Mouse (Mus musculus) heart, adult 2 months (tissue): Measurements from ENCODE around the gene Ccnl2.

Source experiments
- CTCF ChIP-seq: fragments of 200-600 bp; IDR thresholded peaks from 2 replicates; pipeline ENCODE4 v1.8.1; 2022; ENCODE audit warnings: antibody characterized with exemption, mild to moderate bottlenecking, moderate library complexity
- EP300 ChIP-seq: fragments of 200-500 bp; IDR thresholded peaks from 2 replicates; pipeline ENCODE4 v1.6.1; 2011; ENCODE audit warnings: low read depth, low read length, control low read depth; ENCODE audit not compliant: insufficient read depth
- POLR2A ChIP-seq: fragments of 200-500 bp; IDR thresholded peaks from 2 replicates; pipeline ENCODE4 v1.6.1; 2011; ENCODE audit warnings: mild to moderate bottlenecking, low read depth, low read length, control low read depth; ENCODE audit not compliant: insufficient read depth

DNA sequence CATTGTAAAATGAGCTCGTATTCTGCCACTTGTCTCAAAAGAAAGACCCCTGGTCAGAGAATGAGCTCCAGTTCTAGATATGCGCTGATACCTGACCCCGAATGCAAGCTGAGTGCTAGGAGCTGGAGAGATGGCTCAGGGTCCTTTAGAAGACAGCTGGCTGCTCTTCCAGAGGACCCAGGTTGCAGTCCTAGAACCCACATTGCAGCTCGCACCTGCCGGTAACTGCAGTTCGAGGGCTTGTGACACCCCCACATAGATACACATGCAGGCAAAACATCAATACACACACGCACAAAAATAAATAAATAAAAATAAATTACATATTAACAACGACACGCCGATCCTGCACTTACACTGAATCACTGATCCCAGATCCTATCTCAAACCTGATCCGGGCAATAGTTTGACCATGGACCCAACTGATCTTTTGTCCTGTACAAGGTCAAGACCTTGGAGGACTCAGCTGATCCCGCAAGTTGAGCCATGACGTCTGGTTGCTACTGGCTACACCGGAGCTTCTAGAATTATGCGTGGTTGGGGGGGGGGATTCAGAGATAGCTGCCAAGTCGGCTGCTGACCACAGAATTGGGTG lies 28.7 kb upstream of the Ccnl2 start:
- TF ChIP-seq CTCF: no peak
- TF ChIP-seq EP300: no peak
- no peak for TF ChIP-seq POLR2A
